Mouse (Mus musculus) bone marrow macrophage, adult 2 months (primary cell): ENCODE measurements around the gene C130032M10Rik.

Experiments
- CTCF ChIP-seq: IDR thresholded peaks from 2 replicates; pipeline ENCODE4 v1.5.1; 2012; ENCODE audit warnings: low read depth, mild to moderate bottlenecking, low read length, moderate library complexity
- POLR2A ChIP-seq: IDR thresholded peaks from 2 replicates; pipeline ENCODE4 v1.6.1; 2012; ENCODE audit warnings: mild to moderate bottlenecking, low read depth, low read length, borderline replicate concordance

GRCm38 (mm10) chr9:114554355-114554979 is 39.0 kb downstream of the C130032M10Rik start:
- no peak for TF ChIP-seq CTCF
- no peak for TF ChIP-seq POLR2A
